8 mouse cellular contexts compared by ENCODE assay signal in the genomic region with DNA sequence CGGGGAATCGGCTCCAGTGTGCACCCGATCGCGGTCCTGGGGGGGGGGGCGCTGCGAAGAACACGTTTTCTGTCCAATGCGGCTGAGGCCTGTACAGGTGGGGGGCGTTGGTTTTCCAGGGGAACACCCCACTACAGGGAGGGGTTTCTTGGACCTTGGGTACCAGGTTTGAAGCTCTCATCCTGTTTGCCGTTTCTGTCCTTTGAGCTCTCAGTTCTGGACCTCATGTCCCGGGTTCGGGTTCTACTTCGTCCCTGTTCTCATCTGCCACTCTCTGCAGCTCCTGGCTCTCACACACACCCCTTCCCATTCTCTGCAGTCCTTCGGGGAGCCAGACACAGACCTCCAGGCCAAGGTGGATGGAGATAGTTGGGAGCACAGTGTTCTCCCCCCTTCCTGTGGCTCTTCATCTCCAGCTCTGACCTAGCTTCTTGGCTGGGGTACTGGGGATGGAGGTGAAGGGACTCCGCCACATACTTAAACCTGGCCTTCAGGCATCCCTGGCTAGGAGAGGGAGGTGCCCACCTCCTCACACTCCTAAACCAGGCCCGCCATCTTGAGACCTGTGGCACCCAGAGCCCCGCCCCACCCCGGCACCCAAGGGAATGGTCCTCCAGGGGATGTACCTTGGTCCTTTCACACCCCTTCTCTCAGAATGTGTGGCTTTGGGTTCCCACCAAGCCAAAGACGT. TPM values are rescaled to one million over a fixed set of nuclear protein-coding genes. Genes with fewer than 3 reads are reported as not detected.
DNase-seq lines count a peak whose midpoint lies in the region; ATAC-seq lines count a peak whose summit lies in the region.

No protein-coding gene starts in this region.

- intact Hi-C loops in heart, postnatal 14 days (cut with DNase I): no loop called here

- H3K27ac ChIP-seq in heart, embryonic 12.5 days (ENCODE audit: poor library complexity, severe bottlenecking): peak overlapping the region; percentile 88
- H3K27ac ChIP-seq in forebrain, embryonic 16.5 days (ENCODE audit: low read length): peak overlapping the region; percentile 89
- H3K27ac ChIP-seq in liver, embryonic 13.5 days: peak overlapping the region; percentile 53; the same call in 1 of the 2 replicates

- H3K4me1 ChIP-seq in heart, embryonic 12.5 days (replicated peaks): peaks cover 82% of the 10 kb centered on the region
- H3K4me1 ChIP-seq in forebrain, embryonic 16.5 days (replicated peaks; ENCODE audit: control insufficient read depth, insufficient read depth, low read length): peaks cover 55% of the 10 kb centered on the region
- peaks cover 70% of the 10 kb centered on the region for H3K4me1 ChIP-seq in liver, embryonic 13.5 days (replicated peaks)

- peak overlapping the region; percentile 94 for H3K4me2 ChIP-seq in heart, embryonic 12.5 days
- H3K4me2 ChIP-seq in forebrain, embryonic 16.5 days (ENCODE audit: low read length): peak overlapping the region; percentile 99
- peak overlapping the region; percentile 87 for H3K4me2 ChIP-seq in liver, embryonic 13.5 days

- H3K36me3 ChIP-seq in heart, embryonic 12.5 days: peaks cover 2% of the 10 kb centered on the region; the same call in 1 of the 2 replicates
- H3K36me3 ChIP-seq in forebrain, embryonic 16.5 days (ENCODE audit: control insufficient read depth, insufficient read depth): no peaks in the 10 kb centered on the region
- H3K36me3 ChIP-seq in liver, embryonic 13.5 days: no peaks in the 10 kb centered on the region

- no peaks in the 10 kb centered on the region for H3K27me3 ChIP-seq in heart, embryonic 12.5 days (replicated peaks)
- H3K27me3 ChIP-seq in forebrain, embryonic 16.5 days (replicated peaks; ENCODE audit: control insufficient read depth, insufficient read depth, low read length): no peaks in the 10 kb centered on the region
- H3K27me3 ChIP-seq in liver, embryonic 13.5 days: peaks cover 48% of the 10 kb centered on the region

- peak overlapping the region; percentile 88 for H3K9ac ChIP-seq in heart, embryonic 12.5 days
- H3K9ac ChIP-seq in forebrain, embryonic 16.5 days (replicated peaks; ENCODE audit: low read depth, low read length): peak overlapping the region; percentile 96
- H3K9ac ChIP-seq in liver, embryonic 13.5 days: peak overlapping the region; percentile 70

- no peak for DNase-seq in heart, postnatal 14 days
- DNase-seq in NIH3T3 (ENCODE audit: low read depth): peak; percentile 37
- no peak for DNase-seq in liver, embryonic 13.5 days
- DNase-seq in adrenal gland, adult 8-10 months: no peak
- DNase-seq in thymus, postnatal 14 days: no peak
- DNase-seq in layer of hippocampus, adult 9-10 months (ENCODE audit: low spot score): no peak

- WGBS in heart, embryonic 12.5 days: 2% methylated on average over 18 of the region's 20 CpGs
- WGBS in forebrain, embryonic 16.5 days: 0% methylated on average over 17 of the region's 20 CpGs
- WGBS in liver, embryonic 13.5 days (ENCODE audit: insufficient replicate concordance): 10% methylated on average over 13 of the region's 20 CpGs

- no peaks in the 10 kb centered on the region for H3K9me3 ChIP-seq in heart, embryonic 12.5 days (replicated peaks)
- no peaks in the 10 kb centered on the region for H3K9me3 ChIP-seq in forebrain, embryonic 16.5 days (ENCODE audit: control insufficient read depth, low read length)
- H3K9me3 ChIP-seq in liver, embryonic 13.5 days (replicated peaks): no peaks in the 10 kb centered on the region

- H3K4me3 ChIP-seq in heart, embryonic 12.5 days: peak overlapping the region; percentile 80
- H3K4me3 ChIP-seq in forebrain, embryonic 16.5 days (replicated peaks; ENCODE audit: low read length): peak overlapping the region; percentile 78
- H3K4me3 ChIP-seq in liver, embryonic 13.5 days (replicated peaks): peak overlapping the region; percentile 66

- ATAC-seq in heart, embryonic 12.5 days (ENCODE audit: insufficient number of reproducible peaks, low FRiP score): no peak
- ATAC-seq in forebrain, embryonic 16.5 days: peak; percentile 13
- ATAC-seq in liver, embryonic 13.5 days (ENCODE audit: low read depth): peak; percentile 4; the same call in 1 of the 2 replicates

RNA-seq across cellular contexts. Expression of a gene that starts 1.1 kb away (rescaled TPM):
- polyA plus RNA-seq in heart, embryonic 12.5 days (2016; fragmentation: Nextera tagmentation; extraction: Ambion mirVana): 96.9 and 109 TPM in 2 replicates
- total RNA-seq in heart, postnatal 14 days (2021): 10 to 100 TPM; 62.4 to 68.8 TPM
- polyA plus RNA-seq in forebrain, embryonic 16.5 days (2015; fragmentation: Nextera tagmentation; extraction: Ambion mirVana): 221 and 249 TPM in 2 replicates
- 12.7 and 13.2 TPM in 2 replicates for polyA plus RNA-seq in liver, embryonic 13.5 days (2015; fragmentation: Nextera tagmentation; extraction: Ambion mirVana)
- 10 to 100 TPM; 20.4 to 47.9 (median 34.8) TPM for total RNA-seq in adrenal gland, adult 8-10 months (2022)

RNA-seq across cellular contexts. Expression of a gene that starts 6.7 kb away (rescaled TPM):
- polyA plus RNA-seq in heart, embryonic 12.5 days (2016; fragmentation: Nextera tagmentation; extraction: Ambion mirVana): 39.7 and 44.4 TPM in 2 replicates
- total RNA-seq in heart, postnatal 14 days (2021): 10 to 100 TPM; 21.9 to 22.0 TPM
- 72.3 and 81.9 TPM in 2 replicates for polyA plus RNA-seq in forebrain, embryonic 16.5 days (2015; fragmentation: Nextera tagmentation; extraction: Ambion mirVana)
- 24.4 and 26.3 TPM in 2 replicates for polyA plus RNA-seq in liver, embryonic 13.5 days (2015; fragmentation: Nextera tagmentation; extraction: Ambion mirVana)
- 10 to 100 TPM; 24.8 to 32.3 (median 26.4) TPM for total RNA-seq in adrenal gland, adult 8-10 months (2022)

RNA-seq across cellular contexts. Expression of a gene that starts 7.0 kb away (rescaled TPM):
- 4.8 and 5.1 TPM in 2 replicates for polyA plus RNA-seq in heart, embryonic 12.5 days (2016; fragmentation: Nextera tagmentation; extraction: Ambion mirVana)
- total RNA-seq in heart, postnatal 14 days (2021): 1 to 10 TPM; 6.8 to 8.9 TPM
- 6.2 and 7.7 TPM in 2 replicates for polyA plus RNA-seq in forebrain, embryonic 16.5 days (2015; fragmentation: Nextera tagmentation; extraction: Ambion mirVana)
- 16.7 and 18.2 TPM in 2 replicates for polyA plus RNA-seq in liver, embryonic 13.5 days (2015; fragmentation: Nextera tagmentation; extraction: Ambion mirVana)
- 10 to 100 TPM; 46.4 to 65.7 (median 49.1) TPM for total RNA-seq in adrenal gland, adult 8-10 months (2022)

RNA-seq across cellular contexts. Expression of a gene that starts 11.5 kb away (rescaled TPM):
- 0.41 and 0.46 TPM in 2 replicates for polyA plus RNA-seq in heart, embryonic 12.5 days (2016; fragmentation: Nextera tagmentation; extraction: Ambion mirVana)
- total RNA-seq in heart, postnatal 14 days (2021): under 1 TPM in 1 of 2 experiments, not detected in 1; 0.10 TPM
- polyA plus RNA-seq in forebrain, embryonic 16.5 days (2015; fragmentation: Nextera tagmentation; extraction: Ambion mirVana): 0.48 and 0.72 TPM in 2 replicates
- polyA plus RNA-seq in liver, embryonic 13.5 days (2015; fragmentation: Nextera tagmentation; extraction: Ambion mirVana): 0.09 TPM in 1 of 2 replicates, not detected in the other
- under 1 TPM; 0.28 to 0.62 (median 0.46) TPM for total RNA-seq in adrenal gland, adult 8-10 months (2022)

RNA-seq across cellular contexts. Expression of a gene that starts 16.1 kb away (rescaled TPM):
- polyA plus RNA-seq in heart, embryonic 12.5 days (2016; fragmentation: Nextera tagmentation; extraction: Ambion mirVana): 26.9 and 27.1 TPM in 2 replicates
- 10 to 100 TPM; 16.2 to 18.9 TPM for total RNA-seq in heart, postnatal 14 days (2021)
- polyA plus RNA-seq in forebrain, embryonic 16.5 days (2015; fragmentation: Nextera tagmentation; extraction: Ambion mirVana): 31.5 and 31.7 TPM in 2 replicates
- polyA plus RNA-seq in liver, embryonic 13.5 days (2015; fragmentation: Nextera tagmentation; extraction: Ambion mirVana): 31.2 and 32.2 TPM in 2 replicates
- 10 to 100 TPM; 15.4 to 21.4 (median 18.2) TPM for total RNA-seq in adrenal gland, adult 8-10 months (2022)
